Mouse (Mus musculus) MEL (cell line): Measurements from ENCODE around the gene Chmp5. TPM values are rescaled to one million over a fixed set of nuclear protein-coding genes. Genes with fewer than 3 reads are reported as not detected.

Experiments used
- DNase-seq: peaks from one replicate; pipeline ENCODE4 v3.0.0; 2011; ENCODE audit warnings: low read depth, low spot score
- H3K27ac ChIP-seq: 2 replicates; pipeline ENCODE4 v1.5.1; 2012; ENCODE audit warnings: low read depth, mild to moderate bottlenecking, control low read depth, low read length, moderate library complexity; ENCODE audit not compliant: control insufficient read depth
- H3K27me3 ChIP-seq, 2 experiments: fragments of 150-350 bp in 1 of 2; sonication (generic) in 1 of 2; 2 replicates each; pipeline ENCODE4 v1.6.1; 2012; ENCODE audit warnings: low read length in 2 of 2, mild to moderate bottlenecking in 2 of 2, improper control_type of control experiment in 1 of 2, moderate library complexity in 1 of 2; ENCODE audit not compliant: insufficient read depth in 2 of 2, control insufficient read depth in 1 of 2
- H3K36me3 ChIP-seq, 2 experiments: 2 replicates each; pipeline ENCODE4 v1.6.1; 2012 to 2014; ENCODE audit warnings: low read length in 2 of 2, improper control_type of control experiment in 1 of 2, inconsistent platforms in 1 of 2, mild to moderate bottlenecking in 1 of 2; ENCODE audit not compliant: insufficient read depth in 2 of 2, control insufficient read depth in 1 of 2
- H3K4me1 ChIP-seq, 2 experiments: fragments of 150-350 bp in 1 of 2; sonication (generic) in 1 of 2; 2 replicates each; pipeline ENCODE4 v1.6.1; 2012; ENCODE audit warnings: low read length in 2 of 2, improper control_type of control experiment in 1 of 2, mild to moderate bottlenecking in 1 of 2; ENCODE audit not compliant: insufficient read depth in 2 of 2, control insufficient read depth in 1 of 2
- H3K4me3 ChIP-seq, 2 experiments: fragments of 150-350 bp in 1 of 2; sonication (generic) in 1 of 2; 2 replicates each; pipeline ENCODE4 v1.5.1; 2012; ENCODE audit warnings: low read depth in 2 of 2, low read length in 2 of 2, mild to moderate bottlenecking in 2 of 2, moderate library complexity in 2 of 2, control low read depth in 1 of 2, improper control_type of control experiment in 1 of 2; ENCODE audit not compliant: control insufficient read depth in 1 of 2, insufficient read depth in 1 of 2
- H3K79me2 ChIP-seq: 2 replicates; pipeline ENCODE4 v1.6.1; 2012; ENCODE audit warnings: mild to moderate bottlenecking, low read length, moderate library complexity; ENCODE audit not compliant: control insufficient read depth, poor library complexity, insufficient read depth
- H3K9ac ChIP-seq: 2 replicates; pipeline ENCODE4 v1.6.1; 2012; ENCODE audit warnings: low read depth, mild to moderate bottlenecking, control low read depth, low read length, moderate library complexity; ENCODE audit not compliant: control insufficient read depth, poor library complexity, severe bottlenecking
- H3K9me3 ChIP-seq: fragments of 150-350 bp; sonication (generic); replicated peaks from 2 replicates; pipeline ENCODE4 v1.6.1; 2012; ENCODE audit warnings: mild to moderate bottlenecking, low read length, improper control_type of control experiment, moderate library complexity; ENCODE audit not compliant: insufficient read depth
- CHD1 ChIP-seq: IDR thresholded peaks from 2 replicates; pipeline ENCODE4 v1.6.1; 2012; ENCODE audit warnings: low read depth, mild to moderate bottlenecking, inconsistent platforms, low read length, improper control_type of control experiment
- ETS1 ChIP-seq: IDR thresholded peaks from 2 replicates; pipeline ENCODE4 v1.6.1; 2012; ENCODE audit warnings: low read depth, mild to moderate bottlenecking, inconsistent platforms, low read length, improper control_type of control experiment, moderate library complexity
- HCFC1 ChIP-seq: IDR thresholded peaks from 2 replicates; pipeline ENCODE4 v1.6.1; 2012; ENCODE audit warnings: low read depth, mild to moderate bottlenecking, inconsistent platforms, low read length, improper control_type of control experiment, moderate library complexity
- JUND ChIP-seq: IDR thresholded peaks from 2 replicates; pipeline ENCODE4 v1.6.1; 2011; ENCODE audit warnings: low read depth, mild to moderate bottlenecking, improper control_type of control experiment, low read length
- MEF2A ChIP-seq: IDR thresholded peaks from 2 replicates; pipeline ENCODE4 v1.6.1; 2014; ENCODE audit warnings: low read depth, mild to moderate bottlenecking, inconsistent platforms, low read length, improper control_type of control experiment; ENCODE audit not compliant: poor library complexity, insufficient replicate concordance, severe bottlenecking; ENCODE audit errors: extremely low read depth
- POLR2A ChIP-seq, 2 experiments: IDR thresholded peaks; 2 replicates each; pipeline ENCODE4 v1.6.1; 2011 to 2012; ENCODE audit warnings: low read length in 2 of 2, mild to moderate bottlenecking in 2 of 2, control low read depth in 1 of 2, improper control_type of control experiment in 1 of 2, low read depth in 1 of 2, moderate library complexity in 1 of 2; ENCODE audit not compliant: control insufficient read depth in 1 of 2, insufficient read depth in 1 of 2, poor library complexity in 1 of 2
- POLR2AphosphoS2 ChIP-seq: IDR thresholded peaks from 2 replicates; pipeline ENCODE4 v1.6.1; 2011; ENCODE audit warnings: low read length, improper control_type of control experiment
- TAL1 ChIP-seq: IDR thresholded peaks from 2 replicates; pipeline ENCODE4 v1.6.1; 2012; ENCODE audit warnings: mild to moderate bottlenecking, inconsistent platforms, low read length, moderate library complexity, mixed read lengths
- UBTF ChIP-seq: IDR thresholded peaks from 2 replicates; pipeline ENCODE4 v1.6.1; 2012; ENCODE audit warnings: low read depth, mild to moderate bottlenecking, inconsistent platforms, low read length, improper control_type of control experiment, moderate library complexity, borderline replicate concordance; ENCODE audit not compliant: insufficient read depth
- USF1 ChIP-seq: IDR thresholded peaks from 2 replicates; pipeline ENCODE4 v1.6.1; 2014; ENCODE audit warnings: low read depth, mild to moderate bottlenecking, inconsistent platforms, low read length, improper control_type of control experiment, moderate library complexity
- ZKSCAN1 ChIP-seq: IDR thresholded peaks from 2 replicates; pipeline ENCODE4 v1.6.1; 2012; ENCODE audit warnings: low read depth, mild to moderate bottlenecking, inconsistent platforms, low read length, improper control_type of control experiment, moderate library complexity
- ZMIZ1 ChIP-seq: IDR thresholded peaks from 2 replicates; pipeline ENCODE4 v1.6.1; 2012; ENCODE audit warnings: low read depth, mild to moderate bottlenecking, inconsistent platforms, low read length, improper control_type of control experiment, moderate library complexity
- ZNF384 ChIP-seq: IDR thresholded peaks from 2 replicates; pipeline ENCODE4 v1.6.1; 2012; ENCODE audit warnings: low read depth, mild to moderate bottlenecking, inconsistent platforms, low read length, improper control_type of control experiment
- polyA plus RNA-seq, 2 experiments: library from polyadenylated mRNA; stranded (reverse) in 1 of 2; unstranded in 1 of 2; fragments of >175 nt in 1 of 2; fragments of >200 nt in 1 of 2; gene quantifications; 2 replicates each; pipeline versions ENCODE4 v1.2.1 to v1.2.4; 2012; ENCODE audit warnings: low replicate concordance in 2 of 2, low read depth in 1 of 2; ENCODE audit not compliant: insufficient read length in 2 of 2, insufficient read depth in 1 of 2, missing spikeins in 1 of 2
- total RNA-seq: library from RNA; depleted of rRNA; stranded (reverse); fragments of 300-350 nt; gene quantifications from 2 replicates; pipeline ENCODE4 v1.2.3, GENCODE M21; 2012

The Chmp5 gene
- total and polyA plus RNA-seq, 3 experiments: 34.7 to 38.5 TPM; not detected in 1

DNA sequence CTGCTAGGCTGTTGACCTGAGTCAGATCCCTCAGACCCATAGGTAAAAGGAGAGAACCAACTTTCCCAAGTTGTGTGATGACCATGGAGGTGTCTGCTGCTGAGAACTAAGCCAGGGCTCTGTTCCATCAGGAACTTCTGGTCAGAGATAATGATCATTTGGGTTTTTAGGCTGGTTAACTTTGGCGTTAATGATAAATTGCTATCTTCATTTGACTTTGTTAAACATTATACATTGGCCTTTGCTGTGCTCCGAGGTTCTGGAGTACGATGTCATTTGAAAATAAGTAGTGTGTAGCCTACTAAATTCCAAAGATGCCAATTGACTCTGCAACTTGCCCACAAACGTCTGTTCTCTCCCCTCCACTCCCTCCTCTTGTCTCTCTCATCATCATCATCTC is 21.0 kb downstream of the Chmp5 start:
- H3K36me3 ChIP-seq: peaks cover 9 to 23% of the 10 kb centered on the region in 2 experiments
- H3K27ac ChIP-seq: no peak overlapping the region
- peaks cover 34% of the 10 kb centered on the region for H3K79me2 ChIP-seq
- no peaks in the 10 kb centered on the region for H3K27me3 ChIP-seq
- H3K9ac ChIP-seq: no peak overlapping the region
- no peak for TF ChIP-seq MEF2A
- TF ChIP-seq POLR2A (IDR thresholded peaks at IDR 0.05; ENCODE audit: control insufficient read depth in 1 of 2, insufficient read depth in 1 of 2, low read depth in 1 of 2, low read length in 2 of 2, poor library complexity in 1 of 2): no peak
- TF ChIP-seq USF1: no peak
- no peak for TF ChIP-seq TAL1
- TF ChIP-seq JUND: no peak
- no peak for TF ChIP-seq ZKSCAN1
- TF ChIP-seq HCFC1: no peak
- no peak; the same call in 1 of the 2 replicates for TF ChIP-seq POLR2AphosphoS2
- H3K4me1 ChIP-seq: peaks cover 0 to 24% of the 10 kb centered on the region in 2 experiments; a peak in 2 of 4 replicates
- no peak overlapping the region for H3K4me3 ChIP-seq
- H3K9me3 ChIP-seq: no peaks in the 10 kb centered on the region
- no peak for DNase-seq

DNA sequence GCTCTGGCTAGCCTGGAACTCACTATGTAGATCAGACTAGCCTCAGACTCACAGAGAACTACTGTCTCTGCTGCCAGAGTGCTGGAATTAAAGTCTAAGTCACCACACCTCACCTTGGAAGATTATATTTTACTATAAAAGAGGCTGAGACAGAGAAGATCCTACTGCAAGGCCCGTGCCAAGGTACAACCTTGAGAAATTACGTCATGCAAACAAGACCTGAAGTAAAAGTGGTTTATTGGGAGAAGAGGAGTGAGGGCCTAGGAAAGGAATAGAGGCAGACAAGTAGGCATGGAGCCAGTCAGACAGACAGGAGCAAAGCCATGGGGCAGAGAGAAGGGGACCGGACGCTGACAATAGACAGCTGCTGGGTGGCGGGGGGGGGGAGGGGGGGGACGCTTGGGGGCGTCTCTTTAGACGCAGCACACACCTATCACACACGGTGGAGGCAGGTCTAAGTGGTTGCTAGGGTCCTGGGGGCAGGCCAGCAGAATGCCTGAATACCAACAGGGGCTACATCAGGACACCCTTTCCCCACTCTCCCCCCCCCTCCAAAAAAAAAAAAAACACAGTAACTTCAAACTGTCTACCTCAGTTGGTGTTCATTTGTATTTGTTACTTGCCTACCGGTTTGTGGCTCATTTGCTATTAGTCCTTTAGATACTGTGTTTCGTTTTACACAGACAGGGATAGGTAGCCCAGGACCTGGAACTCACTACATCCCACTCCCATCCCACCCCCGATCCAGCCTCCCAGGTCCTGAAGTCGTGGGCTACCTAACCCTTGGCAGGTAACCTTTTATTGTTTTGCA is 21.8 kb downstream of the Chmp5 start:
- peak overlapping the region; percentile 69 for H3K27ac ChIP-seq
- peaks cover 7 to 23% of the 10 kb centered on the region in 2 experiments; a peak in 3 of 4 replicates for H3K36me3 ChIP-seq
- peak overlapping the region; percentile 90 to 94 for H3K4me3 ChIP-seq
- H3K9me3 ChIP-seq: no peaks in the 10 kb centered on the region
- no peaks in the 10 kb centered on the region for H3K27me3 ChIP-seq
- peak overlapping the region; percentile 91 for H3K9ac ChIP-seq
- TF ChIP-seq USF1 (no peak), CHD1 (peak; percentile 45; the same call in 1 of the 2 replicates), ZNF384 (0 out of 2 replicates have a peak, but pooled peaks have one; percentile 16), UBTF (no peak)
- H3K79me2 ChIP-seq: peaks cover 39% of the 10 kb centered on the region
- peak; percentile 34 for DNase-seq
- peaks cover 0 to 24% of the 10 kb centered on the region in 2 experiments; a peak in 3 of 4 replicates for H3K4me1 ChIP-seq

DNA sequence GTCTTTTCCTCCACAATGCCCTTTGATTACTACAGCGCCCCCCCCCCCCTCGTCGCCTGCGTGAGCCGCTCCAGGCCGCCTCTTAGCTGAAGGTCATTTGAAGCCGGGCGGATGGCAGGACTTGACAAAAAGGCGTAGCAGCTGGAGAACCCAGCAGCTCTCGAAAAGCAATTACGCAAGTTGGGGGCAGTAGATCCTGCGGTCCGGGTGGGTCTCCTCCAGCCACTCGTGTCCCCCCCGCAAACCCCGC is 22.3 kb downstream of the Chmp5 start:
- Histone ChIP-seq H3K9ac (peak overlapping the region; percentile 91), H3K36me3 (peaks cover 7 to 24% of the 10 kb centered on the region in 2 experiments; a peak in 3 of 4 replicates)

More for the DNA sequence above, 22.3 kb downstream of the Chmp5 start:
- 0 out of 4 replicates have a peak, but pooled peaks of 1 of the 2 experiments have one; percentile 72 for TF ChIP-seq POLR2A (IDR thresholded peaks at IDR 0.05; ENCODE audit: control insufficient read depth in 1 of 2, insufficient read depth in 1 of 2, low read depth in 1 of 2, low read length in 2 of 2, poor library complexity in 1 of 2)
- no peak for TF ChIP-seq ETS1
- 0 out of 2 replicates have a peak, but pooled peaks have one; percentile 37 for TF ChIP-seq ZMIZ1
- peaks cover 40% of the 10 kb centered on the region for H3K79me2 ChIP-seq
- peak overlapping the region; percentile 90 to 94 for H3K4me3 ChIP-seq
- H3K9me3 ChIP-seq: no peaks in the 10 kb centered on the region
- DNase-seq: no peak
- H3K27me3 ChIP-seq: no peaks in the 10 kb centered on the region
- H3K4me1 ChIP-seq: peaks cover 0 to 24% of the 10 kb centered on the region in 2 experiments; a peak in 3 of 4 replicates
- peak overlapping the region; percentile 69 for H3K27ac ChIP-seq
